Mouse (Mus musculus): ENCODE results near the gene Otor.

The Otor gene

DNA sequence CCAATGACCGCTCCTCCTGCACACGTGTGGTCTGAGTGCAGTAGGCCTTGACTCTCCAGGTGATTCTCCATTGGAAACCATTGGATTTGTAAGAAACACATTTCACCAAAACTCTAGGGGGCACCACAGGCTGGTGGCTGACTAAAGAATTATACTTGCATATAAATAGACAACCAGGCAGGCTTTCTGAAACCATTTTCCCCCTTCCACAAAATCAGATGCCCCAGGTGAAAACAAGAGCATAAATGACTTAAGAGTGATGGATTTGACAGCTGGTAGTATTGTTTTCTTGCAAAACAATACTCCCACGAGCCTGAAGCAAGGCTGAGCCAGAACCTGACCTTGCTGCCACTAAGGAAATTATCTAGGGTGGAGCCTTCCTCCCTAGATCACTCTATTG, 39.2 kb downstream of the Otor start:
- in situ Hi-C loops (cut with MboI; ENCODE audit: unreplicated experiment in 2 of 2): loop anchor here (10.0 to 25.0 kb wide), 5 partner anchors 670 to 1495 kb away; no protein-coding TSS in a partner anchor

DNA sequence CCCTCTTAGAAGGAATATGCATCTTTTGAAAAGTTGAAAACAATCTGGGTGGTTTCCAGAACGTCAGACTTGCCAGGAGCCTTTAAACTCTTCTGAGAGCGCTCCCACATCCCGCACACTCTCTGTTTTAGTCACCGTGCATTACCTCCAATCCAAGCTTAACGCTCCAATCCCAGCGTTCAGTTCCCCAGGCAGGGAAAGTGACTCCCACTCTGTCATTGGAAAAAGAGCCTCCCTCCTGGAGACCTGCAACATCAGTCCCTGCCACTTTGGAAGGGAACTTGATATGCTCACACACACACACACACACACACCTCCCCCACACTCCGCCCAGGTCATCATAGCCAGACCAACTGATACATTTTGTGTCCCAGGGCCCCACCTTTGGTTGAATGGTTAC, 39.9 kb downstream of the Otor start:
- in situ Hi-C loops (cut with MboI; ENCODE audit: unreplicated experiment in 2 of 2): loop anchor here (10.0 to 25.0 kb wide), 5 partner anchors 669 to 1494 kb away; no protein-coding TSS in a partner anchor

DNA sequence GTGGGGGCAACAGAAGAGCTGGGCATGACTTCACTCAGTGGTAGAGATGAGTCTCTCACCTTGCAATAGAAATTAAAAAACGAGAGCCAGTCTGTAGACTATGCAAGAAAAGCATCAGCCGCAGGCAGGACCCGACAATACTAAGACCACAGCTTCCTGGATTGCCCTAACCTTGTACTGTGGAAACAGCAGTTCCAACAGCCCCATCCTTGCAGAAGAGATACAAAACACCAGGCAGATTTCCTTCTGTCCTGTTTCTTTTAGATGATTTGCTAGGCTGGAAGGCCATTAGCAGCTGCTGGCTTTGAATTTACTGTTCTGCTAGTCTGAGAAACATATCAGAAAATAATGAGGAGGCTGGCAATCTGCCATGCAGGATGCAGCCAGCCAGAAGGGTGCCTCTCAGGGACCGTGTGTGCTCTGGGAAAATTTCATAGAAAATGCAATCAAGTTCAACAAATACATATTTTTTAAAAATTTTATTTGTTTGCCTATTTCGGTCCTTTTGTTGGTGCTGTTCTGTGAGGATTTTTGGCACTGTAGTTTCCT, 52.9 kb downstream of the Otor start:
- in situ Hi-C loops (cut with MboI; ENCODE audit: unreplicated experiment in 2 of 2): no loop called here
